Mouse (Mus musculus) spleen, adult 2 months (tissue): ENCODE data around the gene Gm17622. TPM values are rescaled to one million over a fixed set of nuclear protein-coding genes. Genes with fewer than 3 reads are reported as not detected.

Experiments
- DNase-seq, 2 experiments: peaks; one replicate each; pipeline versions ENCODE4 v3.0.0 to v3.0.0-alpha.2; 2012 to 2021; ENCODE audit warnings: low spot score in 2 of 2, low read depth in 1 of 2
- H3K27ac ChIP-seq: fragments of 200-500 bp; 2 replicates; pipeline ENCODE4 v1.5.1; 2012; ENCODE audit warnings: low read length, inconsistent platforms; ENCODE audit not compliant: insufficient read depth
- H3K27me3 ChIP-seq: fragments of 200-500 bp; 2 replicates; pipeline ENCODE4 v1.6.1; 2012; ENCODE audit warnings: mild to moderate bottlenecking, moderate library complexity, low read length, inconsistent platforms; ENCODE audit not compliant: control insufficient read depth, insufficient read depth
- H3K36me3 ChIP-seq: fragments of 200-500 bp; 2 replicates; pipeline ENCODE4 v1.6.1; 2012; ENCODE audit warnings: mild to moderate bottlenecking, low read length, inconsistent platforms; ENCODE audit not compliant: control insufficient read depth, insufficient read depth
- H3K4me1 ChIP-seq: fragments of 200-500 bp; 2 replicates; pipeline ENCODE4 v1.6.1; 2011; ENCODE audit warnings: inconsistent platforms; ENCODE audit not compliant: control insufficient read depth, insufficient read depth, insufficient read length
- H3K4me3 ChIP-seq: fragments of 200-500 bp; 2 replicates; pipeline ENCODE4 v1.5.1; 2011; ENCODE audit warnings: mild to moderate bottlenecking, inconsistent platforms; ENCODE audit not compliant: insufficient read depth, insufficient read length; ENCODE audit errors: extremely low read depth
- CTCF ChIP-seq: fragments of 200-500 bp; IDR thresholded peaks from 2 replicates; pipeline ENCODE4 v1.5.1; 2011; ENCODE audit warnings: mild to moderate bottlenecking, inconsistent platforms; ENCODE audit not compliant: insufficient read depth, insufficient read length, insufficient replicate concordance; ENCODE audit errors: extremely low read depth
- POLR2A ChIP-seq: fragments of 200-500 bp; IDR thresholded peaks from 2 replicates; pipeline ENCODE4 v1.6.1; 2011; ENCODE audit warnings: low read depth, low read length, inconsistent platforms
- WGBS: fragments of 180-500 bp; shearing (Covaris S2); methylation state at CpG from one replicate; pipeline ENCODE4 v1.1.7; 2018; 5-methylcytosine and 5-hydroxymethylcytosine counted together
- polyA plus RNA-seq: library from polyadenylated mRNA; depleted of rRNA; stranded (reverse); fragments of >200 nt; gene quantifications from 2 replicates; pipeline ENCODE4 v1.2.3, GENCODE M21; 2012

Gm17622 gene
- polyA plus RNA-seq, 1 experiment: not detected

DNA sequence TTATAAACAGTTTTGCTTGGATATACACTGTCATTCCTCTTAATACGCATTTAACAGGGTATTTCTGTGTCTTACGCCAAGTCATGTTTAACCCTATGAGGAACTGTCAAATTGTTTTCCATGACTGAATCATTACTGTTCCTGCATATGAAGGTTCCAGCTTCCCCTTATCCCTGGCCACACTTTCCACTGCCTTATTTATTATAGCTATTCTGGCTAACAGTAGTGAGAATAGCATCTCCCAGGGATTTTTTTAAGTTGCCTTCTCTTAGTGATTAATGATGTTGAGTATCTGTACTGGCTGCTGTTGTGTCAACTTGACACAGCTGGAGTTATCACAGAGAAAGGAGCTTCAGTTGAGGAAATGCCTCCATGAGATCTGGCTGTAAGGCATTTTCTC is 26.8 kb downstream of the Gm17622 start:
- H3K4me1 ChIP-seq: no peaks in the 10 kb centered on the region; the same call in 1 of the 2 replicates
- H3K36me3 ChIP-seq: no peaks in the 10 kb centered on the region
- TF ChIP-seq CTCF (no peak), POLR2A (no peak)
- DNase-seq: no peak
- no peaks in the 10 kb centered on the region for H3K27me3 ChIP-seq
- 98% methylated on average over 2 of the region's 2 CpGs for WGBS
- no peak overlapping the region for H3K27ac ChIP-seq
- H3K4me3 ChIP-seq: no peak overlapping the region

DNA sequence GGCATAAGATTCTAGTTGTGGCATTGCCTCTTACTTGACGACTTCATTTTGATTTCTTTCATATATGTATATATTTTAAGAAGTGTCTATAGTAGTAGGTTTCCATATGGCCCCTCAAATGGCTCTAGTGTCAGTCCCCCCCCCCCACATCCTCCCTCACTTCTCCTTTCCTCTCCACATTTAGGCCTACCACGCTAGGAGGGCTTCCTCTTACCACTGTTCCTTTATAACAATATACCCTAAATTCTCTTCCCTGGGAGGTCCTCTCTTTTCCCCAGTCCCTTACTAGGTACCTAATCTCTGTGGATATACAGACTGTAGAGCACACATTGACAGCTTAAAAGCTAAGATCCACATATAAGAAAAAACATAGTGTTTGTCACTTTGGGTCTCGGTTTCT is 30.8 kb downstream of the Gm17622 start:
- no peak for DNase-seq
- Histone ChIP-seq H3K36me3 (no peaks in the 10 kb centered on the region), H3K27ac (no peak overlapping the region), H3K27me3 (no peaks in the 10 kb centered on the region), H3K4me3 (no peak overlapping the region), H3K4me1 (no peaks in the 10 kb centered on the region)
- 78% methylated on average over 3 of the region's 3 CpGs for WGBS
- TF ChIP-seq CTCF: no peak
- TF ChIP-seq POLR2A: no peak

DNA sequence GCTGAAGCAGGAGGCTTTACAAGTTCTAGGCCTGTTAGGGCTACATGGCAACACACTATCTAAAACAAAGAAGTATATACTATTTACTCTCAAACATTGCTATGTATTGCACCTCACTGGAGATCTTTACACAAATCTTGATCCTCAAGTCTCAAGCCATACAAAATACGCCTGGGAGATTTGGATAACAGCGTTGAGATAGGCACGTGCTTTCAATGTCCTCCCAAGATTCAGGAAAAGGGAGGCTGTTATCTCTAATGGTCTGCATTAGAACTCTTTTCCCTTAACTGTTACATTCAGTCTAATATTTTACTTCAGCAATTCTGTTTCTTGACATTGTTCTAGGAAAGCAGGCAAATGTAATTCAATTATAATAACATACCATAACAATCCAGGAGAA is 36.5 kb downstream of the Gm17622 start:
- no peaks in the 10 kb centered on the region for H3K36me3 ChIP-seq
- TF ChIP-seq POLR2A (no peak), CTCF (no peak)
- 84% methylated on average over 3 of the region's 3 CpGs for WGBS

DNA sequence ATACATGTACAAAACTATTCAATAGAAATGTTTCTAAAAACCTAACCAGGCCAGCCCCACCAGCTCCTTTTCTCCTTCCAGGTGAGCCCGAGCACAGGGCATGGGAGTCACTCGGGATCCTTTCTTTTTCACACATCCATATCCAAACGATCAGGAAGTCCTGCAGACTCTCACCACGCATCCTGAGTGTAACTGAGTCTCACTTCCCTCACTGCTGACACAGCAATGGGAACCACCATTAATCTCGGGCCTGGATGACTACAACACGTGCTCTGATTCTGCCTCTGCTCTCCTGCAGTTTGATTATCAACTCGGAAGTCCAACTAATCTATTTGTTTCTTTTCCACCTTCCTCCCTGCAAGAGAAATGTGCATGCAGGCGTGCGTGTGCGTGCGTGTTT is 37.3 kb downstream of the Gm17622 start:
- TF ChIP-seq CTCF (no peak), POLR2A (no peak)
- Histone ChIP-seq H3K36me3 (no peaks in the 10 kb centered on the region), H3K27ac (no peak overlapping the region), H3K4me3 (no peak overlapping the region), H3K27me3 (no peaks in the 10 kb centered on the region), H3K4me1 (no peaks in the 10 kb centered on the region)
- WGBS: 77% methylated on average over 11 of the region's 11 CpGs
- DNase-seq: no peak

More for the DNA sequence above, 36.5 kb downstream of the Gm17622 start:
- H3K4me1 ChIP-seq: no peaks in the 10 kb centered on the region
- no peak overlapping the region for H3K27ac ChIP-seq
- H3K27me3 ChIP-seq: no peaks in the 10 kb centered on the region
- DNase-seq: no peak
- no peak overlapping the region for H3K4me3 ChIP-seq

DNA sequence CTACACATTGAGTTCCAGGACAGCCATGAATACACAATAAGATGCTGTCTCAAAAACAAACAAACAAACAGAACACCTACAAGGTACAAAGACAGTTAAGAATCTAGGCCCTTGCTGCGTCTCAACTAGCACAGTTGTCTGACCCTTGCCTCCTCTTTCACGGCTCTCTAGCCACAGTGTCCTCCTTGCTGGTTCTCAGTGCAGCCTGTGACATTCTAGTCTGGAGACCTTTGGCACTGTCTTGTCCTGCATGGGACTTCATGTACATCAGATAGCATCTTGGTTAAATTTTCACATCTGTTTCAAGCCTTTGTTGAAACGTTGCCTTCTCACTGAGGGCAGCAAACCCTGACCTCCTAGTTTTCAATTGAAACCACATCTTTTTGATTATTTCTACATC is 38.2 kb downstream of the Gm17622 start:
- 80% methylated on average over 3 of the region's 3 CpGs for WGBS
- Histone ChIP-seq H3K4me3 (no peak overlapping the region), H3K27me3 (no peaks in the 10 kb centered on the region), H3K4me1 (no peaks in the 10 kb centered on the region), H3K27ac (no peak overlapping the region), H3K36me3 (no peaks in the 10 kb centered on the region)
- TF ChIP-seq CTCF: no peak
- TF ChIP-seq POLR2A: no peak
- no peak for DNase-seq

DNA sequence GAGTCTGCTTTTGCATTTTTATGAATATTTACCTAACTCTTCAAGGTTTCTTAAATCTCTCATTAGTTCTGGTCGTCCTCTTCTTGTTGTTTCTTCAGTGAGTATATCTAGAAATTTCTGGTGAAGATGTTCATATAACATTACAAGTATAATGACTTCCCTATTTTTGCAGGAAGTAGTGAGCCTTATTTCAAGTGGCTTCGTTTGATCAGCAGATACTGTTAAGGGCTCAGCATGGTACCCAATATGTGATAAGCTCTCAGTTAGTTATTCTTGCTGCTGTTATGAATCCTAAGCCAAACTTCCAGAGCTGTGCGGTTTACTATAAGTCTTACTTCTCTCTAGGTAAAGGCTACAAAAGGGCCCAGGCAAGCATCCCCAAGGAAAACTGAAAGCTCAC is 39.0 kb downstream of the Gm17622 start:
- Histone ChIP-seq H3K27ac (no peak overlapping the region), H3K4me3 (no peak overlapping the region), H3K36me3 (no peaks in the 10 kb centered on the region), H3K27me3 (no peaks in the 10 kb centered on the region), H3K4me1 (no peaks in the 10 kb centered on the region)
- WGBS: 80% methylated on average over 3 of the region's 3 CpGs
- DNase-seq: no peak
- TF ChIP-seq POLR2A (no peak), CTCF (no peak)

DNA sequence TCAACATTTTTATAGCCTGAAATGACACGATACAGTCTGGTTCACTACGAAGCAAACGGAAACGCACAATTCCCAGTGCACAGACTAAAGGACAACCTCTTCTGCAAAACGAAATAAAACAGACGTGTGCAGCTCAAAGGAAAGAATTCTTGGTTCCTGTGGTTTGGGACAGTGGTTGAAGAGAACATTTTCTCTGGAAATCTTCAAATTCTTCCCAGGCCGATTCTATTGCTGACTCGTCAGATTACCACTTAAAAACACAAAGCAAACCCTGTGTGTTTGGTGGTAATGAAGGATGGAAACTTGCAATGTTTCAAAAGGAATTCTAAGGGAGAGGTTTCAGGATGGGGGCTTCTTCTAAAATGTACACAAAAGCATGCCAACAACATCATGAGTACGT is 39.5 kb downstream of the Gm17622 start:
- no peak overlapping the region for H3K27ac ChIP-seq
- WGBS: 94% methylated on average over 9 of the region's 9 CpGs
- no peaks in the 10 kb centered on the region for H3K36me3 ChIP-seq
- TF ChIP-seq CTCF: no peak
- no peak for TF ChIP-seq POLR2A
- no peaks in the 10 kb centered on the region for H3K4me1 ChIP-seq
- no peaks in the 10 kb centered on the region for H3K27me3 ChIP-seq
- no peak overlapping the region for H3K4me3 ChIP-seq
- no peak for DNase-seq

DNA sequence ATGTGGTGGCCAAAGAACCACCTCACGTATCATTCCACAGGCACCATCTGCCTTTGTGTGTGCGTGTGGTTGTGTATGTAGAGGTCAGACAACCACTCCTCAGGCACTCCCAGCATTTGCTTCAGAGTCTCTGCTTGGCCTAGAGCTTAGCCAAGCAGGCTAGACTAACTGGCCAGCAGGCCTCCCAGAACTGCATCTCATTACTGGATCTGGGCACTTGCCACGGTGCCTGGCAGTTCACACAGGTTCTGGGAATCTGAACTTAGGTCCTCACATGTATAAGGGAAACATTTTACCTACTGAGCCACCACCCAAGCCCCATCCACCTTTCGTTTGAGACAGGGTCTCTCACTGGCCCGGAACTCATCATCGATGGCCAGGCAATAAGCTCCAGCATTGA is 41.6 kb downstream of the Gm17622 start:
- no peaks in the 10 kb centered on the region for H3K27me3 ChIP-seq
- no peak overlapping the region for H3K4me3 ChIP-seq
- no peak overlapping the region for H3K27ac ChIP-seq
- no peaks in the 10 kb centered on the region for H3K36me3 ChIP-seq
- 93% methylated on average over 6 of the region's 6 CpGs for WGBS
- H3K4me1 ChIP-seq: no peaks in the 10 kb centered on the region
- DNase-seq: no peak
- no peak for TF ChIP-seq POLR2A
- no peak for TF ChIP-seq CTCF
